Mouse (Mus musculus): ENCODE measurements around the gene Wwtr1.

DNA sequence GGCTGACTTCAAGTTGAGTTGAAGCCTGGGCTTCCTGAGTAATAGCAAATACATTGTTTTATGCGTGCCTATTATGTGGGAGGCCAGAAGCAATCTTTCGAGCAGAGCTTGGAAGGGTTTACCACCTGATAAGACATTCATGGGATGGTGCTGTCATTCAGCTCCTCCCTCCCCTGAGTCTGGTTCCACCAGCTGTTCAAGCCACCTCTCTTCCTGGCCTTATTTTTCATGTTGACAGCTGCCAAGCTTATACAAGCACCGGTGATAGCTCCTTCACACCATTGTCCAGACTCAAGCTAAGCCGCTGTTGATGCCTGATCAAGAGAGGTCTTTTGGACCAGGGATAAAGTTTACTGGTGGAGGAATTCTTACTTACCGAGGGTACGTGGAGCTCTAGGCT lies 10.3 kb upstream of the Wwtr1 start:
- no peak for TF ChIP-seq GATA1 (IDR thresholded peaks at IDR 0.05; ENCODE audit: low read length)
- TF ChIP-seq TAL1 (IDR thresholded peaks at IDR 0.05; ENCODE audit: low read length), result no peak

Measured in erythroblast, embryonic 14.5 days (primary cell).